Mouse (Mus musculus) ES-Bruce4 (cell line): ENCODE results near the gene Ccl6.

ENCODE experiments used
- CTCF ChIP-seq: IDR thresholded peaks from one replicate; pipeline ENCODE4 v1.8.1; 2011; ENCODE audit warnings: low read depth, low read length
- POLR2A ChIP-seq: IDR thresholded peaks from one replicate; pipeline ENCODE4 v1.8.1; 2011; ENCODE audit warnings: low read length; ENCODE audit not compliant: insufficient read depth

DNA sequence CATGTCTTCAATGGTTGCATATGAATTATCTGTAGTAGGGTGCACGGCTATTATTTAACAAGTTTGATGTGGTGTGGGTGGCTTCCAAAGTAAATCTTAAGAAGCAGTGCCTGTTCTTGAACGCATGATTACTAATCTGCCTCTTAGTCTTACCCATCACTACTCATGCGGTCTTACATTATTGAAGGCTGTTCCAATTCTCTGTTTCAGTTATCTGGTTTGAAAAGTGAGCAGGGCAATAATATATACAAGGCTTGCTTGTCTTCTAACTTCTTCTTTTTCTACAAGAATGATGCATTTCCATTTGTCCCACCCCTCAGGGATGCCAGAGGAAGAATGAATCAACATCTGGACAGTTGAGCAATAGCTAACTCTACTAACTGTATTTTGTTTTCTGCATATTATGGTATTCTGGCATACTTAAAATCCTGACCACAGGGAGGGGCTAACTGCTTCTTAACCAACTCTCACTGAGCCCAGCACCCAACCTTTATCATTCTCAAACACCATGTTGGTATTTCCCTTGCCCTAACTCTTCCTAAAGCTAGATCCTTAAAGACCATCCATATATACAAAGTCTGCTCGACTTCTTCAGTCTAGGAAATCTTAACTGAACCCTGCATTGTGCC is 15.8 kb downstream of the Ccl6 start:
- no peak for TF ChIP-seq CTCF
- no peak for TF ChIP-seq POLR2A
